Mouse (Mus musculus) hindbrain, embryonic 16.5 days (tissue): ENCODE data around the gene Smtn. TPM values are rescaled to one million over a fixed set of nuclear protein-coding genes. Genes with fewer than 3 reads are reported as not detected.
A peak's percentile ranks its signal among the peaks of the same experiment; 100 is the strongest.

ENCODE experiments used
- ATAC-seq: fragments of 200-750 bp; cut with Nextera tagmentation; 2 replicates; pipeline ENCODE4 v1.8.0; 2017; ENCODE audit warnings: moderate TSS enrichment, moderate library complexity
- H3K27ac ChIP-seq: fragments of 300-500 bp; sonication (generic); 2 replicates; pipeline ENCODE4 v1.5.1; 2014; ENCODE audit warnings: low read depth, mild to moderate bottlenecking, control low read depth, low read length, moderate library complexity
- H3K27me3 ChIP-seq: fragments of 300-500 bp; sonication (generic); replicated peaks from 2 replicates; pipeline ENCODE4 v1.6.1; 2014; ENCODE audit warnings: low read length; ENCODE audit not compliant: control insufficient read depth, insufficient read depth
- H3K36me3 ChIP-seq: fragments of 300-500 bp; sonication (generic); 2 replicates; pipeline ENCODE4 v1.6.1; 2014; ENCODE audit warnings: mild to moderate bottlenecking, low read length, moderate library complexity, mixed read lengths; ENCODE audit not compliant: control insufficient read depth, insufficient read depth
- H3K4me1 ChIP-seq: fragments of 300-500 bp; sonication (generic); 2 replicates; pipeline ENCODE4 v1.6.1; 2014; ENCODE audit warnings: low read depth, low read length; ENCODE audit not compliant: control insufficient read depth, insufficient read depth
- H3K4me2 ChIP-seq: fragments of 300-500 bp; sonication (generic); 2 replicates; pipeline ENCODE4 v1.6.1; 2014; ENCODE audit warnings: mild to moderate bottlenecking, low read length, control low read depth, moderate library complexity
- H3K4me3 ChIP-seq: fragments of 300-500 bp; sonication (generic); 2 replicates; pipeline ENCODE4 v1.5.1; 2014; ENCODE audit warnings: mild to moderate bottlenecking, low read length, control low read depth, moderate library complexity
- H3K9ac ChIP-seq: fragments of 300-500 bp; sonication (generic); 2 replicates; pipeline ENCODE4 v1.6.1; 2014; ENCODE audit warnings: low read depth, mild to moderate bottlenecking, control low read depth, low read length, moderate library complexity
- H3K9me3 ChIP-seq: fragments of 300-500 bp; sonication (generic); 2 replicates; pipeline ENCODE4 v1.6.1; 2014; ENCODE audit warnings: mild to moderate bottlenecking, low read length, moderate library complexity; ENCODE audit not compliant: control insufficient read depth
- WGBS: fragments of 180-500 bp; shearing (Covaris S2); extraction: QIAGEN DNeasy Blood & Tissue Kit; methylation state at CpG from one replicate; pipeline ENCODE4 v1.1.7; 2014; 5-methylcytosine and 5-hydroxymethylcytosine counted together
- polyA plus RNA-seq: library from polyadenylated mRNA; unstranded; fragments of >200 nt; fragmentation: Nextera tagmentation; extraction: Ambion mirVana; gene quantifications from 2 replicates; pipeline ENCODE4 v1.2.1, GENCODE M21; 2015

Smtn gene
- polyA plus RNA-seq, 1 experiment from 2014 or later, result 15.2 TPM

DNA sequence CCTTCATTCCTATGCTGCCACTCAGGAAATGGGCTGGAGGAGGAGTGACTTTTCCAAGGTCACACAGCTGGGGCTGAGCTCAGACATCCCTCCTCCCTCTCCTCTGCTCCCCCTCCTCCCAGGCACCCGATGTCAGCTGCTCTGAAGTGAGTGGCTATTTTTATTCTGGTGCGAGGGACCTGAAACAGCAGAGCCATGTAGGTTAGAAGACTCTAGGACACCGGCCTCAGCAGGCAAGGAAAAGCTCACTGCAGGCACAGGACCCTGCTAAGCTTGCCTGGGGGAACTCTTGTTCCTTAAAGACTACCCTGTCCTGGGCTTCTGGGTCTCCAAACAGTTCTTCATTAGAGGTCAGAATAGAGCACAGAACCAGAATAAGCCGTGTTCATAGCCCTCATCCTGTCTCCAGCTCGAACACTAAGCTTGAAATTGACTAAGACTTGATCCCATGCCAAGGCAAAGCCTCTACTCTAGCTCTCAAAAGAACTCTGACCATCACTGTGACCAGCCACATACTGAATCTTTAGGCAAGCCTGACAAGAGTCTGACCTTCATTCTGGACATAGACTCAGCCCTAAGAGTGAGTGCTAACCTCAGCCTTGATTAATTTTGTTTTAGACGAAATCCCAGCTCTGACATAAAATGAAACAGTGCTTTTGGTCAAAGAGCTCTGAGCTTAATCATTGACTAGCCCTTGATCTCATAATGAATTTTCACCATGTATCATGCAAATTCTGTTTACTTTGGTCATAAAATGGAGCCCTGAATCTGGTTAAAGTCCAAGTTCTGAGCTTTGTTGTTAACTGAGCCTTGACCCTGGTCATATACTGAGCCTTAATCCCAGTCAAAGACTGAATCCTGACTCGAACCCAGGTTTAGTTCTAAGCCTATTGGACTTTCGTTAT, 31.0 kb downstream of the Smtn start:
- no peak overlapping the region for H3K4me2 ChIP-seq
- H3K4me3 ChIP-seq, result no peak overlapping the region
- 70% methylated on average over 8 of the region's 8 CpGs for WGBS
- H3K27ac ChIP-seq, result no peak overlapping the region
- H3K4me1 ChIP-seq, result peaks cover 2% of the 10 kb centered on the region; the same call in 1 of the 2 replicates
- no peaks in the 10 kb centered on the region for H3K36me3 ChIP-seq
- H3K27me3 ChIP-seq, result no peaks in the 10 kb centered on the region
- no peak overlapping the region for H3K9ac ChIP-seq
- ATAC-seq, result no peak
- H3K9me3 ChIP-seq, result no peaks in the 10 kb centered on the region

DNA sequence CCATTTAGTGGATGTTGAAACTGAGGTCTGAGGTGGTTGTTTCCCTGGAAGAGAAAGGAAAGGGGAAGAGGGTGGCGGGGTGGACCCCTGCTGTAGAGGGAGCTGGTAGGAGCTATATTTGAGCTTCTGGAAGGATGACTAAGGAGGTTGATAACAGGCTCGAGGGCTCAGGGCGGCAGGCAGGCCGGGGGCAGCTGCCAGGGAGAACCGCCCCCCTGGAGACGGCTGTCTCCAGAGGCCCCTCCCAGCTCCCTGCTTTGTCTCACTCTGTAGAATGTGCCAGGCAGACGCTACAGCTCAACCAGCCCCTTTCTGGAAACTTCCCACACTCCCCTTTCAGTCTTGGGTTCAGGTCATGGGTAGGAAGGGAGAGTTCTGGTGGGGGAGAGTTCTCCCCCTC, 32.2 kb downstream of the Smtn start:
- Histone ChIP-seq H3K27ac (no peak overlapping the region), H3K4me3 (no peak overlapping the region), H3K9me3 (no peaks in the 10 kb centered on the region), H3K36me3 (no peaks in the 10 kb centered on the region), H3K4me2 (no peak overlapping the region), H3K27me3 (no peaks in the 10 kb centered on the region), H3K9ac (no peak overlapping the region), H3K4me1 (peaks cover 2% of the 10 kb centered on the region; the same call in 1 of the 2 replicates)
- WGBS, result 55% methylated on average over 7 of the region's 7 CpGs
- no peak for ATAC-seq

DNA sequence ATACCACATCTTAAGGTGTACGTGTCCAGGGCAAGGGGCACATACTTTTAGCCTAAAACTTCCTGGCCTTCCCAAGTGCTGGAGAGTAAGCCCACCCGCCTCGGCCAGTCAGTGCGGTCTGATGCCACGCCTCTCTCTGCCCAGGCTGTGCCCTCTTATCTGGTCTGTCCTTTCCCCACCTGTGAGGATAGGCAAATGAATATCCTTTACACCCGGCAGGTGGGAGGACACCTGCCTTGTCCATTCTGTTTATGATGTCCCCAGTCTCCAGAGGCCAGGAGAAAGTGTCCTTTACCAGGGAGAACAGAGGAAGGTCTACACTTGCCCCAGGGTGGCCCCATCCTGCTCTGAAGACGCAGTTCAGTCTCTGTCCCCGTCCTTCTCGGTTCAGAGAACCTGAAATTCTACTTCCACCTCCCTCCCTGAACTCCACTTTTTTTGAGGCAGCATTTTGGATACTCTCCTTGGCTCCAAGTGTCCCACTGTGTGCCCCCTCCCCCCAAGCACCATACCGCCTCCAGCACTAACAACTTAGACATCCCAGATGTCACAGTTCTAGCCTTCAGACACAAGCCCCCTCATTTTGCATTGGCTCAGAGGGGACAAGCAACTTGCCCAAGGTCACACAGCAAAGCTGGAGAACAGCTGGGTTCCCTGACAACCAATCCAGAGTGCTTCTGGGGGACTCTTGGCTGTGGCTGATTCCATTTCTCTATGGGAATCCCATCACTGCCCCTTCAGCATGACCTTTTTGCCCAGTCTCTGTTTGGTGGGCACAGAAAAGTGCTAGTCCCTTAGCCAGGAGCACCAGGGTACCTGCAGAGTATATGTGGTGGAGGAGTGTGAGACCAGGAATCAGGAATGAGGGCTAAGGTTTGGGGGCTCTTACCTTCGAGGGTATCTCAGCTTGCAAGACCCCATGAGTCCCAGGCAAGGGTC, 36.4 kb downstream of the Smtn start:
- no peaks in the 10 kb centered on the region for H3K36me3 ChIP-seq
- peaks cover 2% of the 10 kb centered on the region; the same call in 1 of the 2 replicates for H3K4me1 ChIP-seq
- H3K4me3 ChIP-seq, result peak overlapping the region; percentile 48
- 63% methylated on average over 11 of the region's 11 CpGs for WGBS
- H3K9me3 ChIP-seq, result no peaks in the 10 kb centered on the region
- peak overlapping the region; percentile 51 for H3K4me2 ChIP-seq
- no peaks in the 10 kb centered on the region for H3K27me3 ChIP-seq
- ATAC-seq, result peak; percentile 55
- peak overlapping the region; percentile 68 for H3K9ac ChIP-seq
- no peak overlapping the region for H3K27ac ChIP-seq

DNA sequence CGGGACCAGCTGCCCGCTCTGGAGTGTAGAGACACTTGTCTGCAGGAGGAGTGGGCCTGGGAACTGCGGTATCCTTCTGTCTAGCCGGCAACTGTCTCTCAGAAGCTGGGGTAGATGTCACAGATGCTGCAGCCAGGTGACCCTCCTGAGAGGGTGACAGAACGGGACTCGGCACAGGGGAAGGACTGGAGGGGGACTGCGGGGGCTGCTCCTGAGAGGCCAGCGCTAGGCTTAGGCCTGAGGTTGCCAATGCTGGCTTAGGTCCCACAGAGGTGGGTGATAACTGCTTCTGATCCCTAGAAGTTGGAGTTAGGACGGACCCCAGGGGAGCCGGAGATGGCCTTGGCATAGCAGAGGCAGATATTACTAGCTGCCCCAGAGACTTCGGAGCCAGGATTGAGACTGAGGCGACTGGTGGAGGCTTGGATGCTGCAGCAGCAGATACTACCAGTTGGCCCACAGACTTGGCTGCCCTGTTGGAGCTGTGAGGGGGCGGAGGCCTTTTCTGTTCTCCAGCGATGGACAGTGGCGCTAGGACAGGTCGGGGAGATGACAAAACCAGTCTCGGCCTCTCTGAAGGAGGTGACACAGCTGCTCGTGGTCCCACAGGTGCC, 37.8 kb downstream of the Smtn start:
- no peak overlapping the region for H3K4me2 ChIP-seq
- no peaks in the 10 kb centered on the region for H3K9me3 ChIP-seq
- no peak overlapping the region for H3K27ac ChIP-seq
- no peaks in the 10 kb centered on the region for H3K27me3 ChIP-seq
- no peaks in the 10 kb centered on the region for H3K36me3 ChIP-seq
- ATAC-seq, result no peak
- H3K9ac ChIP-seq, result no peak overlapping the region
- H3K4me1 ChIP-seq, result peaks cover 2% of the 10 kb centered on the region; the same call in 1 of the 2 replicates
- 84% methylated on average over 18 of the region's 18 CpGs for WGBS
- no peak overlapping the region for H3K4me3 ChIP-seq

DNA sequence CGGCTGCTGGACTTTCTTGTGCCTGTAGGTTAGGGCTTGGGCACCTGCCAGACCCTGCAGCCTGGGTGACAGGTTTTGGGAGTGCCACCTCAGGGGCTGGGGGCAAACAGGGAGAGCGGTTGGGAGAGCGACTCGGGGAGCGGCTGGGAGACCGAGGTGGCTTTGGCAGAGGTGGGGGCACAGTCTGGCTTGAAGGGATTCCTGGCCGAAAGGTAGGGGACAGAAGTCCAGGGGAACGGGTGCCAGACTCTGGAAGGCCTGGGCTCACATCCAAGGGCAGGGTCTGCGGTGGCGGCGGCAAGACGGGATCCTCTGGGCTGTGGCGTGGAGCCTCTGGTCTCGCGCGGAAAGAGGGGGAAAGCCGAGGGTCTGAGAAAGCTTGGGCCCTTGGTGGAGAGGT, 38.4 kb downstream of the Smtn start:
- H3K9me3 ChIP-seq, result no peaks in the 10 kb centered on the region
- H3K9ac ChIP-seq, result no peak overlapping the region
- ATAC-seq, result no peak
- no peak overlapping the region for H3K4me2 ChIP-seq
- H3K4me1 ChIP-seq, result peaks cover 2% of the 10 kb centered on the region; the same call in 1 of the 2 replicates
- 77% methylated on average over 17 of the region's 17 CpGs for WGBS
- H3K27me3 ChIP-seq, result no peaks in the 10 kb centered on the region
- H3K27ac ChIP-seq, result no peak overlapping the region
- H3K4me3 ChIP-seq, result no peak overlapping the region
- no peaks in the 10 kb centered on the region for H3K36me3 ChIP-seq

DNA sequence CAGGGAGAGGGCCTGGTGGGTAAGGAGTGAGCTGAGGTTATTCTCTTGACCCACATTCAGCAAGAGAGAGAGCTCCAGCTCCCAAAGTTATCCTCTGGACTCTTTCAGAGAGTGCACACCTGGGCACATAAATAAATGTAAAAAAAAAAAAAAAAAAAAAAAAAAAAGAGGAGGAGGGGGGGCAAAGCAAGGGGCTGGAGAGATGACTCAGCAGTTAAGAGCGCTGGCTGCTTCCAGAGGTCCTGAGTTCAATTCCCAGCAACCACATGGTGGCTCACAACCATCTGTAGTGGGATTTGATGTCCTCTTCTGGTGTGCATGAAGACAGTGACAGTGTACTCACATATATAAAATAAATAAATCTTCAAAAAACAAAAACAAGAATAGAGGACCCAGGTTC, 43.1 kb downstream of the Smtn start:
- Histone ChIP-seq H3K27me3 (no peaks in the 10 kb centered on the region), H3K4me2 (no peak overlapping the region), H3K27ac (no peak overlapping the region), H3K9ac (no peak overlapping the region), H3K9me3 (no peaks in the 10 kb centered on the region), H3K4me1 (no peaks in the 10 kb centered on the region), H3K4me3 (no peak overlapping the region), H3K36me3 (no peaks in the 10 kb centered on the region)
- 87% methylated on average over 1 of the region's 1 CpGs for WGBS
- ATAC-seq, result no peak

DNA sequence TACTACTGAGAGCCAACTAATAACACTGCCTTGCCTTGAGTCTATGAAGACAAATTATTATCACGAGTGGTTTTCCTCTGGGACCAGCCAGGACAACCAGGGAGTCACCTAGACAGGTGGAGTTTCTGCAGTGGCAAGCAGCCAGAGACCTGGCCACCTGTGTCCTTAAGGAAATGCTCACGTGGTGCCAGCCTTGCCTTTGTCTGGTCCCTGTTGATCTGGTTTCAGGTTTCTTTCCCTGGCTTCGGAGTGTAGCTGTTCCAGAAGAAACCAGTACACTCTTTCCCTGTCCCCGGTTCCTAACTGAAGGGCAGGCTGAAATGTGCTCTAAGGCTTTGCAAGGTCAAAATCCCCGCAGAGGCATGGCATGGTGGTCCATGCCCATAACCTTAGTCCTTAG, 43.7 kb downstream of the Smtn start:
- H3K4me2 ChIP-seq, result no peak overlapping the region
- H3K27ac ChIP-seq, result no peak overlapping the region
- H3K36me3 ChIP-seq, result no peaks in the 10 kb centered on the region
- no peak overlapping the region for H3K9ac ChIP-seq
- no peak overlapping the region for H3K4me3 ChIP-seq
- 68% methylated on average over 5 of the region's 5 CpGs for WGBS
- no peaks in the 10 kb centered on the region for H3K9me3 ChIP-seq
- H3K27me3 ChIP-seq, result no peaks in the 10 kb centered on the region
- no peak for ATAC-seq
- no peaks in the 10 kb centered on the region for H3K4me1 ChIP-seq

DNA sequence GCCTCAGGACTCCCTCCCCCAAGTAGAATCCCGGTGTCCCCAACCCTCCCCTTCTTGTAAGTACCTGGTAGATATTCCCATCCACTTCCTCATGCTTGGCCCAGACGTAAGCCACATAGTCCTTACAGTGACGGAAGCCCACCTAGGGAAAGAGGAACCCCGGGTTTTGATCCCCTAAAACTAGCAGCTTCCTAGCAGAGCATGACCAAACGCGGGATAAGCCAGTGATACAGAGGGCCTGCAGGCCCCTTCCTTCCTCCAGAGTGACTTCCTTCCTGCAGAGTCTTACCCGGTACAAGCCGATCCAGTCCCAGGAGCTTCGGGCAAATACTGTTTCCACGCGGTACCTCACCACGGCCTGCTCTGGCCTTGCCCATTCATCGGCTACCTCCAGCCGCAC, 44.9 kb downstream of the Smtn start:
- H3K4me2 ChIP-seq, result no peak overlapping the region
- H3K4me1 ChIP-seq, result no peaks in the 10 kb centered on the region
- no peak overlapping the region for H3K27ac ChIP-seq
- H3K36me3 ChIP-seq, result no peaks in the 10 kb centered on the region
- WGBS, result 90% methylated on average over 14 of the region's 14 CpGs
- no peak for ATAC-seq
- no peaks in the 10 kb centered on the region for H3K9me3 ChIP-seq
- H3K4me3 ChIP-seq, result no peak overlapping the region
- no peak overlapping the region for H3K9ac ChIP-seq
- no peaks in the 10 kb centered on the region for H3K27me3 ChIP-seq
